Mouse (Mus musculus): ENCODE results near the gene Psme2.

DNA sequence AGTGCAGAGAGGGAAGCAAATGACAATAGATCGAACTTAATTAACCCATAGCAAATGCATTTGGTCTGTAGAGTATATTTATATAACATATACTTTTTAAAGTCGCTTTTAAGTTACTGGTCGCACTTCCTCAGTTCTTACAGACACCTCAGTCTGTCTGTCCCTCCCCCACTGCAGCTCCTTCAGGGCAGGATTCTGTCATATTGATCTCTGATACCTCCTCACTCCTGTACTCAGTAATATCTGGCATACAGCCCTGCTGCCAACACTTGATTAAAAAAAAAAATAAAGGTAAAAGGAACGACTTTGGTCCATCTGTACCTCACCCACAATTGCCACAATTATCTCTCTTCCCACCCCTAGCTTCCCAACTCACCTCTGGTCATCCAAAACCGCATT lies 6.6 kb downstream of the Psme2 start:
- TF ChIP-seq FLI1 (IDR thresholded peaks at IDR 0.05; ENCODE audit: low read length) (no peak), GATA1 (IDR thresholded peaks at IDR 0.05; ENCODE audit: borderline replicate concordance, low read length) (no peak)

Measured in megakaryocyte, embryonic 14.5 days (primary cell).